Mouse (Mus musculus): ENCODE data around the gene Wnt3a. TPM values are rescaled to one million over a fixed set of nuclear protein-coding genes. Genes with fewer than 3 reads are reported as not detected.

Wnt3a gene
- not detected for polyA plus RNA-seq (2017; shearing (Covaris generic))

GRCm38 (mm10) chr11:59290702-59291303, at the start of gene Wnt3a:
TSS of gene Wnt3a (minus strand) at chr11:59290752.

GRCm38 (mm10) chr11:59306461-59307421, 16.2 kb upstream of the Wnt3a start, which contains the start of gene Wnt9a:
TSS of gene Wnt9a (plus strand) at chr11:59306928.

GRCm38 (mm10) chr11:59228122-59228953, 62.2 kb downstream of the Wnt3a start, which contains the start of gene Arf1:
TSS of gene Arf1 (minus strand) at chr11:59228270.

GRCm38 (mm10) chr11:59208153-59208831, 82.3 kb downstream of the Wnt3a start, which contains the start of gene 2310033P09Rik:
TSS of gene 2310033P09Rik (plus strand) at chr11:59208321.

GRCm38 (mm10) chr11:59202081-59202995, 88.2 kb downstream of the Wnt3a start, which contains the start of gene Mrpl55:
TSS of gene Mrpl55 (plus strand) at chr11:59202486.

Other genes with a start within 250 kb of the Wnt3a start
- gene Obscn, start 154.3 kb downstream of the Wnt3a start, polyA plus RNA-seq (2017; shearing (Covaris generic)), result 0.04 TPM
- 7.8 TPM for gene Iba57, start 127.0 kb downstream of the Wnt3a start, polyA plus RNA-seq (2017; shearing (Covaris generic))
- gene Gjc2, start 107.5 kb downstream of the Wnt3a start, polyA plus RNA-seq (2017; shearing (Covaris generic)), result not detected
- gene Guk1, start 98.5 kb downstream of the Wnt3a start, polyA plus RNA-seq (2017; shearing (Covaris generic)), result 88.0 TPM
- gene Mrpl55, start 88.3 kb downstream of the Wnt3a start, polyA plus RNA-seq (2017; shearing (Covaris generic)), result 44.2 TPM
- gene 2310033P09Rik, start 82.4 kb downstream of the Wnt3a start, polyA plus RNA-seq (2017; shearing (Covaris generic)), result 40.1 TPM
- 474 TPM for gene Arf1, start 62.5 kb downstream of the Wnt3a start, polyA plus RNA-seq (2017; shearing (Covaris generic))
- gene Wnt9a, start 16.2 kb upstream of the Wnt3a start, polyA plus RNA-seq (2017; shearing (Covaris generic)), result not detected
- gene Prss38, start 84.9 kb upstream of the Wnt3a start, polyA plus RNA-seq (2017; shearing (Covaris generic)), result not detected
- 10.5 TPM for gene Jmjd4, start 159.3 kb upstream of the Wnt3a start, polyA plus RNA-seq (2017; shearing (Covaris generic))
- 58.7 TPM for gene Snap47, start 160.4 kb upstream of the Wnt3a start, polyA plus RNA-seq (2017; shearing (Covaris generic))
- gene Zfp867, start 181.7 kb upstream of the Wnt3a start, polyA plus RNA-seq (2017; shearing (Covaris generic)), result 4.1 TPM
- gene Zkscan17, start 236.0 kb upstream of the Wnt3a start, polyA plus RNA-seq (2017; shearing (Covaris generic)), result 25.6 TPM